Mouse (Mus musculus) bone marrow, adult 2 months (tissue): ENCODE measurements around the gene Trappc3. TPM values are rescaled to one million over a fixed set of nuclear protein-coding genes. Genes with fewer than 3 reads are reported as not detected.
"Not testable (repeated sequence)": the region's sequence is repeated elsewhere in the genome, so short reads cannot be mapped to it uniquely, and the experiment has no call there.

Source experiments
- H3K27ac ChIP-seq: fragments of 200-500 bp; 2 replicates; pipeline ENCODE4 v1.5.1; 2012; ENCODE audit warnings: low read depth, mild to moderate bottlenecking, control low read depth, inconsistent platforms, low read length; ENCODE audit not compliant: control insufficient read depth, poor library complexity, insufficient read depth
- H3K4me1 ChIP-seq: fragments of 200-500 bp; 2 replicates; pipeline ENCODE4 v1.6.1; 2011; ENCODE audit warnings: low read length; ENCODE audit not compliant: control insufficient read depth, insufficient read depth
- H3K4me3 ChIP-seq: fragments of 200-500 bp; replicated peaks from 2 replicates; pipeline ENCODE3; 2011; ENCODE audit warnings: mild to moderate bottlenecking, low read depth, low read length, control low read depth; ENCODE audit not compliant: control insufficient read depth
- CTCF ChIP-seq: fragments of 200-500 bp; IDR thresholded peaks from 2 replicates; pipeline ENCODE4 v1.5.1; 2011; ENCODE audit warnings: low read length, control low read depth; ENCODE audit not compliant: control insufficient read depth, insufficient read depth
- POLR2A ChIP-seq: fragments of 200-500 bp; IDR thresholded peaks from 2 replicates; pipeline ENCODE4 v1.6.1; 2011; ENCODE audit warnings: low read depth, mild to moderate bottlenecking, control low read depth, low read length, borderline replicate concordance; ENCODE audit not compliant: control insufficient read depth
- WGBS: fragments of 180-500 bp; shearing (Covaris S2); methylation state at CpG from one replicate; pipeline ENCODE4 v1.1.7; 2018; 5-methylcytosine and 5-hydroxymethylcytosine counted together
- polyA plus RNA-seq: library from polyadenylated mRNA; stranded (reverse); fragments of >200 nt; gene quantifications from 2 replicates; pipeline ENCODE4 v1.2.4, GENCODE M21; 2011; ENCODE audit warnings: low replicate concordance; ENCODE audit not compliant: missing spikeins, insufficient read depth, insufficient read length

Trappc3 gene
- 24.1 and 32.5 TPM in 2 replicates for polyA plus RNA-seq

GRCm38 (mm10) chr4:126262119-126262807, at the start of gene Trappc3:
TSS of gene Trappc3 (plus strand) at chr4:126262325.
- peak within 1 kb of the TSS; percentile 90 for H3K4me3 ChIP-seq
- peaks cover 6% of the 10 kb centered on the region for H3K4me1 ChIP-seq
- peak; percentile 97 for TF ChIP-seq CTCF
- peak; percentile 60; the same call in 1 of the 2 replicates for TF ChIP-seq POLR2A
- under 1% methylated on average over 46 of the region's 46 CpGs for WGBS
- H3K27ac ChIP-seq = peak within 1 kb of the TSS; percentile 84

- Histone ChIP-seq H3K27ac (no peak overlapping the region), H3K4me3 (no peak overlapping the region), H3K4me1 (no peaks in the 10 kb centered on the region)
- TF ChIP-seq POLR2A = no peak
- TF ChIP-seq CTCF = no peak
- 79% methylated on average over 6 of the region's 6 CpGs for WGBS
These were observed 44.4 kb upstream of the Trappc3 start for GRCm38 (mm10) chr4:126217771-126218170.

- not testable (repeated sequence) for H3K4me1 ChIP-seq, H3K4me3 ChIP-seq, H3K27ac ChIP-seq
- 66% methylated on average over 3 of the region's 3 CpGs for WGBS
These were observed 42.6 kb upstream of the Trappc3 start for GRCm38 (mm10) chr4:126219540-126219939.

- no peak overlapping the region for H3K27ac ChIP-seq
- H3K4me3 ChIP-seq = no peak overlapping the region
- 84% methylated on average over 10 of the region's 10 CpGs for WGBS
- no peaks in the 10 kb centered on the region for H3K4me1 ChIP-seq
- TF ChIP-seq POLR2A = no peak
- TF ChIP-seq CTCF = no peak
These were observed 42.1 kb upstream of the Trappc3 start for GRCm38 (mm10) chr4:126220045-126220444.

GRCm38 (mm10) chr4:126222631-126223030, 39.5 kb upstream of the Trappc3 start:
- no peak overlapping the region for H3K27ac ChIP-seq
- TF ChIP-seq CTCF (no peak), POLR2A (no peak)
- WGBS = 80% methylated on average over 11 of the region's 11 CpGs
- H3K4me3 ChIP-seq = no peak overlapping the region
- no peaks in the 10 kb centered on the region for H3K4me1 ChIP-seq

- Histone ChIP-seq H3K27ac (no peak overlapping the region), H3K4me3 (no peak overlapping the region), H3K4me1 (no peaks in the 10 kb centered on the region)
- TF ChIP-seq CTCF (no peak), POLR2A (no peak)
- 48% methylated on average over 12 of the region's 12 CpGs for WGBS
These were observed 35.5 kb upstream of the Trappc3 start for GRCm38 (mm10) chr4:126226640-126227039.

- Histone ChIP-seq H3K27ac (no peak overlapping the region), H3K4me3 (no peak overlapping the region)
These were observed 34.9 kb upstream of the Trappc3 start for GRCm38 (mm10) chr4:126227077-126227761.

GRCm38 (mm10) chr4:126228144-126228543, 34.0 kb upstream of the Trappc3 start:
- Histone ChIP-seq H3K4me1 (no peaks in the 10 kb centered on the region), H3K27ac (no peak overlapping the region), H3K4me3 (no peak overlapping the region)
- TF ChIP-seq CTCF (no peak), POLR2A (no peak)
- 58% methylated on average over 5 of the region's 5 CpGs for WGBS

More at GRCm38 (mm10) chr4:126227077-126227761, 34.9 kb upstream of the Trappc3 start:
- peak; percentile 83 for TF ChIP-seq CTCF
- no peak for TF ChIP-seq POLR2A
- H3K4me1 ChIP-seq = no peaks in the 10 kb centered on the region
- WGBS = 9% methylated on average over 18 of the region's 18 CpGs
